Mouse (Mus musculus) liver, adult 2 months (tissue): ENCODE results near the gene Tab1.

Experiments used
- CTCF ChIP-seq: fragments of 200-500 bp; IDR thresholded peaks from 2 replicates; pipeline ENCODE4 v1.5.1; 2011; ENCODE audit warnings: low read depth, low read length, control low read depth
- POLR2A ChIP-seq: fragments of 200-500 bp; IDR thresholded peaks from 2 replicates; pipeline ENCODE4 v1.6.1; 2011; ENCODE audit warnings: low read length, control low read depth; ENCODE audit not compliant: insufficient read depth; ENCODE audit errors: extremely low read depth

GRCm38 (mm10) chr15:80208446-80208845 lies 75.5 kb downstream of the Tab1 start:
- TF ChIP-seq CTCF, result no peak
- TF ChIP-seq POLR2A, result no peak
